30 mouse cellular contexts compared by ENCODE assay signal in the genomic region with DNA sequence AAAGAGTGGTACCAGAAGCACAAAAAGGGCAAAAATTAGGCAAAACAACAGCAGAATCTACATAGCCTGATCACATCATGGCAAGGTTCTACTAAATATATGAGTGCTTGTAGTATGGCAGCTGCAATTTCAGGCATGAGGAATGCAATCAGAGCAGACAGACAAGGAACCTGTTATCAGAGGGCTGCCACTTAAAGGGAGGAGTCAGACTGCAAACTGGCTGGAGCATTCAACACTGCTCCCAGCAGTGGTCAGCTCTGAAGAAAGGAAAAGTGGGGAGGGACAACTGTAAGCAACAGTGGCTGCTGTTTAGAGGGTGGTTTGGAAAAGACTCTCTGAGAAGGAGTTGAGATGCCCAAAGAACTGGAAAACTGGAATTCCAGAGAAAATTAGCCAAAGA. TPM values are rescaled to one million over a fixed set of nuclear protein-coding genes. Genes with fewer than 3 reads are reported as not detected.
A peak's percentile ranks its signal among the peaks of the same experiment; 100 is the strongest.
DNase-seq lines count a peak whose midpoint lies in the region; ATAC-seq and TF ChIP-seq lines count a peak whose summit lies in the region.
"Had no signal": no experiment of that assay in that cellular context is flagged by ENCODE, and none has a peak within 500 bp of the region (broad histone marks: within the 10 kb centered on the region; RNA-seq: fewer than 3 reads in every experiment).

No protein-coding gene starts in this region.

- H3K4me1 ChIP-seq in heart, embryonic 11.5 days (ENCODE audit: control insufficient read depth, insufficient read depth, low read length) = peaks cover 31% of the 10 kb centered on the region
- peaks cover 22% of the 10 kb centered on the region for H3K4me1 ChIP-seq in heart, embryonic 16.5 days (ENCODE audit: control insufficient read depth, insufficient read depth, low read length)
- no peaks in the 10 kb centered on the region for H3K4me1 ChIP-seq in lung, postnatal 0 days (ENCODE audit: insufficient read depth, low read depth, low read length)
- H3K4me1 ChIP-seq: embryonic facial prominence, embryonic 13.5 days; forebrain, embryonic 15.5 days; limb, embryonic 10.5 days; limb, embryonic 15.5 days; liver, embryonic 15.5 days; midbrain, embryonic 12.5 days; neural tube, embryonic 12.5 days had no signal

- no peaks in the 10 kb centered on the region for H3K9me3 ChIP-seq in heart, embryonic 11.5 days (replicated peaks; ENCODE audit: control insufficient read depth, low read length)
- H3K9me3 ChIP-seq in heart, embryonic 16.5 days (replicated peaks; ENCODE audit: control insufficient read depth, low read length) = no peaks in the 10 kb centered on the region
- no peaks in the 10 kb centered on the region for H3K9me3 ChIP-seq in lung, postnatal 0 days (ENCODE audit: low read length)
- H3K9me3 ChIP-seq: embryonic facial prominence, embryonic 13.5 days; forebrain, embryonic 10.5 days; forebrain, embryonic 15.5 days; hindbrain, embryonic 13.5 days; limb, embryonic 10.5 days; limb, embryonic 15.5 days; liver, embryonic 15.5 days; midbrain, embryonic 12.5 days; neural tube, embryonic 12.5 days had no signal

- no peak for TF ChIP-seq EP300 in lung, postnatal 0 days (IDR thresholded peaks at IDR 0.05)

- no peak for DNase-seq in heart, postnatal 36 days
- DNase-seq in heart, postnatal 10 days = no peak
- DNase-seq in lung, postnatal 0 days (ENCODE audit: low spot score) = no peak
- no peak for DNase-seq in lung, postnatal 10 days
- DNase-seq: adrenal gland, postnatal 14 days; cerebellum, adult 11 months; cerebellum, adult 9-10 months; cerebellum, postnatal 36 days; embryo, embryonic 11 days; gastrocnemius, postnatal 25 days; heart, postnatal 14 days; kidney, adult 11 months; kidney, postnatal 14 days; layer of hippocampus, adult 9-11 months; right cerebral cortex, adult 18-20 months; spleen, adult 18-20 months; thymus, postnatal 4 days had no signal

- no peak overlapping the region for H3K4me2 ChIP-seq in heart, embryonic 11.5 days
- H3K4me2 ChIP-seq in heart, embryonic 16.5 days (ENCODE audit: low read depth, low read length) = no peak overlapping the region
- no peak overlapping the region for H3K4me2 ChIP-seq in lung, postnatal 0 days (replicated peaks; ENCODE audit: low read depth, low read length)
- H3K4me2 ChIP-seq: embryonic facial prominence, embryonic 13.5 days; forebrain, embryonic 15.5 days; hindbrain, embryonic 13.5 days; limb, embryonic 15.5 days; liver, embryonic 15.5 days; midbrain, embryonic 12.5 days; neural tube, embryonic 12.5 days had no signal

- no peak overlapping the region for H3K9ac ChIP-seq in heart, embryonic 11.5 days (ENCODE audit: low read depth, low read length)
- H3K9ac ChIP-seq in heart, embryonic 16.5 days (ENCODE audit: low read length) = no peak overlapping the region
- no peak overlapping the region for H3K9ac ChIP-seq in lung, postnatal 0 days (replicated peaks; ENCODE audit: low read depth)
- H3K9ac ChIP-seq: embryonic facial prominence, embryonic 13.5 days; forebrain, embryonic 15.5 days; hindbrain, embryonic 13.5 days; limb, embryonic 15.5 days; liver, embryonic 15.5 days; midbrain, embryonic 12.5 days; neural tube, embryonic 12.5 days had no signal

- 0 out of 2 replicates have a peak, but pooled peaks have one; percentile 36 for ATAC-seq in heart, embryonic 11.5 days (replicated peaks; ENCODE audit: insufficient number of reproducible peaks, low FRiP score, low TSS enrichment)
- peak; percentile 82 for ATAC-seq in heart, embryonic 16.5 days (replicated peaks; ENCODE audit: extremely low read depth, insufficient read depth, low FRiP score)
- ATAC-seq in lung, postnatal 0 days = peak; percentile 40; the same call in 1 of the 2 replicates
- peak; percentile 61; the same call in 1 of the 2 replicates for ATAC-seq in megakaryocyte-erythroid progenitor cell, adult 5-6 weeks (replicated peaks; ENCODE audit: low FRiP score, low TSS enrichment, poor library complexity, severe bottlenecking)
- ATAC-seq: forebrain, embryonic 15.5 days had no signal

- no peaks in the 10 kb centered on the region for H3K27me3 ChIP-seq in heart, embryonic 11.5 days (ENCODE audit: control insufficient read depth, insufficient read depth, low read length)
- H3K27me3 ChIP-seq in heart, embryonic 16.5 days (ENCODE audit: control insufficient read depth, insufficient read depth, low read length) = no peaks in the 10 kb centered on the region
- H3K27me3 ChIP-seq in lung, postnatal 0 days (replicated peaks; ENCODE audit: insufficient read depth, low read length) = no peaks in the 10 kb centered on the region
- H3K27me3 ChIP-seq: embryonic facial prominence, embryonic 13.5 days; forebrain, embryonic 15.5 days; hindbrain, embryonic 13.5 days; limb, embryonic 15.5 days; liver, embryonic 15.5 days; midbrain, embryonic 12.5 days; neural tube, embryonic 12.5 days had no signal

- peak overlapping the region; percentile 68 for H3K27ac ChIP-seq in heart, embryonic 11.5 days (ENCODE audit: low read depth, low read length)
- H3K27ac ChIP-seq in heart, embryonic 16.5 days (ENCODE audit: low read length) = peak overlapping the region; percentile 47
- H3K27ac ChIP-seq in lung, postnatal 0 days (ENCODE audit: low read length) = no peak overlapping the region
- H3K27ac ChIP-seq: embryonic facial prominence, embryonic 13.5 days; forebrain, embryonic 10.5 days; forebrain, embryonic 15.5 days; hindbrain, embryonic 13.5 days; limb, embryonic 10.5 days; limb, embryonic 15.5 days; liver, embryonic 15.5 days; midbrain, embryonic 12.5 days; neural tube, embryonic 12.5 days had no signal

- TF ChIP-seq CTCF in lung, postnatal 0 days (IDR thresholded peaks at IDR 0.05) = no peak

- no peaks in the 10 kb centered on the region for H3K36me3 ChIP-seq in heart, embryonic 11.5 days (ENCODE audit: control insufficient read depth, insufficient read depth, low read length)
- H3K36me3 ChIP-seq in heart, embryonic 16.5 days (ENCODE audit: control insufficient read depth, insufficient read depth) = no peaks in the 10 kb centered on the region
- no peaks in the 10 kb centered on the region for H3K36me3 ChIP-seq in lung, postnatal 0 days (ENCODE audit: insufficient read depth, low read length)
- H3K36me3 ChIP-seq: forebrain, embryonic 15.5 days; hindbrain, embryonic 13.5 days; limb, embryonic 15.5 days; liver, embryonic 15.5 days; neural tube, embryonic 12.5 days had no signal

- intact Hi-C loops in heart, postnatal 36 days (cut with DNase I) = no loop called here
- intact Hi-C loops in heart, postnatal 10 days (cut with DNase I) = no loop called here

- no peak overlapping the region for H3K4me3 ChIP-seq in heart, embryonic 11.5 days (ENCODE audit: low read depth, low read length)
- no peak overlapping the region for H3K4me3 ChIP-seq in heart, embryonic 16.5 days (ENCODE audit: low read length)
- no peak overlapping the region for H3K4me3 ChIP-seq in lung, postnatal 0 days (ENCODE audit: low read depth, low read length)
- H3K4me3 ChIP-seq: embryonic facial prominence, embryonic 13.5 days; forebrain, embryonic 10.5 days; forebrain, embryonic 15.5 days; hindbrain, embryonic 13.5 days; limb, embryonic 10.5 days; limb, embryonic 15.5 days; liver, embryonic 15.5 days; midbrain, embryonic 12.5 days; myocyte; neural tube, embryonic 12.5 days had no signal

RNA-seq across cellular contexts. Expression of a gene that starts 46.8 kb away (rescaled TPM):
- polyA plus RNA-seq in heart, embryonic 11.5 days (2014; fragmentation: Nextera tagmentation; extraction: Ambion mirVana) = 6.6 TPM in 2 replicates
- 1 to 10 TPM; 2.9 to 4.3 TPM for total RNA-seq in heart, postnatal 36 days (2021)
- 5.5 and 5.6 TPM in 2 replicates for polyA plus RNA-seq in heart, embryonic 16.5 days (2015; fragmentation: Nextera tagmentation; extraction: Ambion mirVana)
- total RNA-seq in heart, postnatal 10 days (2021) = 1 to 10 TPM; 3.8 to 3.9 TPM
- polyA plus RNA-seq in lung, postnatal 0 days (2015; fragmentation: Nextera tagmentation; extraction: Ambion mirVana) = 5.3 and 6.6 TPM in 2 replicates
- total RNA-seq in megakaryocyte-erythroid progenitor cell, adult 5-6 weeks (2014; fragmentation: Nextera tagmentation) = 2.3 and 6.2 TPM in 2 replicates
- 4.8 and 5.0 TPM in 2 replicates for total RNA-seq in megakaryocyte-erythroid progenitor cell, adult 5-6 weeks (2017)
